Mouse (Mus musculus) hindbrain, embryonic 13.5 days (tissue): ENCODE results near the gene Vps35l. TPM values are rescaled to one million over a fixed set of nuclear protein-coding genes. Genes with fewer than 3 reads are reported as not detected.

Source experiments
- ATAC-seq: fragments of 200-750 bp; cut with Nextera tagmentation; 2 replicates; pipeline ENCODE4 v1.8.0; 2017; ENCODE audit warnings: moderate TSS enrichment; ENCODE audit not compliant: low FRiP score
- H3K27ac ChIP-seq: fragments of 300-500 bp; sonication (generic); 2 replicates; pipeline ENCODE4 v1.5.1; 2015; ENCODE audit warnings: inconsistent platforms, mild to moderate bottlenecking, moderate library complexity
- H3K27me3 ChIP-seq: fragments of 300-500 bp; sonication (generic); 2 replicates; pipeline ENCODE4 v1.6.1; 2015; ENCODE audit warnings: mild to moderate bottlenecking, inconsistent platforms
- H3K36me3 ChIP-seq: fragments of 300-500 bp; sonication (generic); 2 replicates; pipeline ENCODE4 v1.6.1; 2015; ENCODE audit warnings: mild to moderate bottlenecking, inconsistent platforms
- H3K4me1 ChIP-seq: fragments of 300-500 bp; sonication (generic); replicated peaks from 2 replicates; pipeline ENCODE4 v1.6.1; 2015; ENCODE audit warnings: inconsistent platforms
- H3K4me2 ChIP-seq: fragments of 300-500 bp; sonication (generic); 2 replicates; pipeline ENCODE4 v1.6.1; 2015; ENCODE audit warnings: inconsistent platforms, mild to moderate bottlenecking, moderate library complexity
- H3K4me3 ChIP-seq: fragments of 300-500 bp; sonication (generic); 2 replicates; pipeline ENCODE4 v1.5.1; 2015; ENCODE audit warnings: mild to moderate bottlenecking, inconsistent platforms
- H3K9ac ChIP-seq: fragments of 300-500 bp; sonication (generic); 2 replicates; pipeline ENCODE4 v1.6.1; 2015; ENCODE audit warnings: mild to moderate bottlenecking, inconsistent platforms
- H3K9me3 ChIP-seq: fragments of 300-500 bp; sonication (generic); 2 replicates; pipeline ENCODE4 v1.6.1; 2016; ENCODE audit warnings: inconsistent platforms
- WGBS: fragments of 180-500 bp; shearing (Covaris S2); methylation state at CpG from one replicate; pipeline ENCODE4 v1.1.7; 2015; 5-methylcytosine and 5-hydroxymethylcytosine counted together
- polyA plus RNA-seq: library from polyadenylated mRNA; unstranded; fragments of >200 nt; fragmentation: Nextera tagmentation; extraction: Ambion mirVana; gene quantifications from 2 replicates; pipeline ENCODE4 v1.2.1, GENCODE M21; 2015

Gene Vps35l
- polyA plus RNA-seq, 1 experiment from 2014 or later: 95.2 TPM

GRCm38 (mm10) chr7:118766119-118766833 lies 26.2 kb downstream of the Vps35l start:
- Histone ChIP-seq H3K4me1 (peaks cover 4% of the 10 kb centered on the region), H3K27ac (peak overlapping the region; percentile 30; the same call in 1 of the 2 replicates), H3K4me2 (0 out of 2 replicates have a peak overlapping the region, but pooled peaks have one; percentile 8), H3K27me3 (no peaks in the 10 kb centered on the region), H3K9ac (no peak overlapping the region), H3K36me3 (peaks cover 63% of the 10 kb centered on the region), H3K4me3 (no peak overlapping the region), H3K9me3 (no peaks in the 10 kb centered on the region)
- peak; percentile 63 for ATAC-seq
- WGBS: 51% methylated on average over 18 of the region's 18 CpGs

GRCm38 (mm10) chr7:118766834-118767224 lies 26.8 kb downstream of the Vps35l start:
- Histone ChIP-seq H3K4me1 (peaks cover 4% of the 10 kb centered on the region), H3K4me3 (no peak overlapping the region), H3K9me3 (no peaks in the 10 kb centered on the region), H3K36me3 (peaks cover 58% of the 10 kb centered on the region), H3K27me3 (no peaks in the 10 kb centered on the region), H3K4me2 (no peak overlapping the region), H3K9ac (0 out of 2 replicates have a peak overlapping the region, but pooled peaks have one; percentile 20), H3K27ac (no peak overlapping the region)
- ATAC-seq: peak; percentile 46; the same call in 1 of the 2 replicates
- WGBS: 75% methylated on average over 5 of the region's 5 CpGs

GRCm38 (mm10) chr7:118769208-118769607 lies 29.2 kb downstream of the Vps35l start:
- Histone ChIP-seq H3K4me1 (peaks cover 4% of the 10 kb centered on the region), H3K9me3 (no peaks in the 10 kb centered on the region), H3K27me3 (no peaks in the 10 kb centered on the region), H3K27ac (no peak overlapping the region), H3K4me3 (no peak overlapping the region), H3K4me2 (no peak overlapping the region), H3K9ac (no peak overlapping the region), H3K36me3 (peaks cover 55% of the 10 kb centered on the region)
- no peak for ATAC-seq
- 92% methylated on average over 8 of the region's 8 CpGs for WGBS

- Histone ChIP-seq H3K4me3 (no peak overlapping the region), H3K9ac (no peak overlapping the region), H3K27ac (no peak overlapping the region), H3K36me3 (peaks cover 55% of the 10 kb centered on the region), H3K9me3 (no peaks in the 10 kb centered on the region), H3K27me3 (no peaks in the 10 kb centered on the region), H3K4me1 (peaks cover 4% of the 10 kb centered on the region), H3K4me2 (no peak overlapping the region)
- WGBS: 69% methylated on average over 1 of the region's 1 CpGs
- no peak for ATAC-seq
These were observed 29.6 kb downstream of the Vps35l start for GRCm38 (mm10) chr7:118769655-118770054.

GRCm38 (mm10) chr7:118773027-118773426 lies 33.0 kb downstream of the Vps35l start:
- Histone ChIP-seq H3K9ac (no peak overlapping the region), H3K4me3 (no peak overlapping the region), H3K36me3 (peaks cover 77% of the 10 kb centered on the region), H3K27ac (no peak overlapping the region), H3K4me1 (peaks cover 12% of the 10 kb centered on the region), H3K27me3 (no peaks in the 10 kb centered on the region), H3K4me2 (no peak overlapping the region), H3K9me3 (no peaks in the 10 kb centered on the region)
- 92% methylated on average over 12 of the region's 12 CpGs for WGBS
- no peak for ATAC-seq

GRCm38 (mm10) chr7:118775991-118776390 lies 36.0 kb downstream of the Vps35l start:
- H3K4me3 ChIP-seq: no peak overlapping the region
- H3K9me3 ChIP-seq: no peaks in the 10 kb centered on the region
- peaks cover 20% of the 10 kb centered on the region for H3K4me1 ChIP-seq
- H3K36me3 ChIP-seq: peaks cover 84% of the 10 kb centered on the region
- H3K9ac ChIP-seq: peak overlapping the region; percentile 39; the same call in 1 of the 2 replicates
- no peak for ATAC-seq
- 85% methylated on average over 7 of the region's 7 CpGs for WGBS
- no peak overlapping the region for H3K4me2 ChIP-seq
- H3K27me3 ChIP-seq: no peaks in the 10 kb centered on the region
- H3K27ac ChIP-seq: peak overlapping the region; percentile 18

- Histone ChIP-seq H3K27me3 (no peaks in the 10 kb centered on the region), H3K9ac (peak overlapping the region; percentile 39; the same call in 1 of the 2 replicates), H3K4me2 (no peak overlapping the region), H3K4me3 (no peak overlapping the region), H3K9me3 (no peaks in the 10 kb centered on the region), H3K27ac (peak overlapping the region; percentile 18), H3K4me1 (peaks cover 20% of the 10 kb centered on the region), H3K36me3 (peaks cover 89% of the 10 kb centered on the region)
- 77% methylated on average over 9 of the region's 9 CpGs for WGBS
- no peak for ATAC-seq
These were observed 36.5 kb downstream of the Vps35l start for GRCm38 (mm10) chr7:118776491-118776890.

GRCm38 (mm10) chr7:118777598-118778394 lies 37.8 kb downstream of the Vps35l start:
- H3K27ac ChIP-seq: 0 out of 2 replicates have a peak overlapping the region, but pooled peaks have one; percentile 10
- no peak overlapping the region for H3K4me2 ChIP-seq
- peaks cover 20% of the 10 kb centered on the region for H3K4me1 ChIP-seq
- H3K36me3 ChIP-seq: peaks cover 92% of the 10 kb centered on the region
- H3K9me3 ChIP-seq: no peaks in the 10 kb centered on the region
- no peak overlapping the region for H3K9ac ChIP-seq
- no peak for ATAC-seq
- no peaks in the 10 kb centered on the region for H3K27me3 ChIP-seq
- WGBS: 80% methylated on average over 10 of the region's 10 CpGs
- H3K4me3 ChIP-seq: no peak overlapping the region

GRCm38 (mm10) chr7:118778561-118778960 lies 38.5 kb downstream of the Vps35l start:
- Histone ChIP-seq H3K36me3 (peaks cover 93% of the 10 kb centered on the region), H3K4me3 (no peak overlapping the region), H3K9me3 (no peaks in the 10 kb centered on the region), H3K9ac (no peak overlapping the region), H3K27ac (peak overlapping the region; percentile 10), H3K4me2 (no peak overlapping the region), H3K4me1 (peaks cover 20% of the 10 kb centered on the region), H3K27me3 (no peaks in the 10 kb centered on the region)
- 36% methylated on average over 6 of the region's 6 CpGs for WGBS
- no peak for ATAC-seq

GRCm38 (mm10) chr7:118783305-118784001 lies 43.4 kb downstream of the Vps35l start:
- peaks cover 7% of the 10 kb centered on the region for H3K4me1 ChIP-seq
- H3K9me3 ChIP-seq: no peaks in the 10 kb centered on the region
- H3K4me3 ChIP-seq: no peak overlapping the region
- ATAC-seq: no peak
- no peak overlapping the region for H3K27ac ChIP-seq
- peaks cover 70% of the 10 kb centered on the region for H3K36me3 ChIP-seq
- H3K27me3 ChIP-seq: no peaks in the 10 kb centered on the region
- H3K4me2 ChIP-seq: no peak overlapping the region
- no peak overlapping the region for H3K9ac ChIP-seq
- WGBS: 89% methylated on average over 11 of the region's 11 CpGs

- no peak overlapping the region for H3K4me3 ChIP-seq
- no peak overlapping the region for H3K4me2 ChIP-seq
- H3K4me1 ChIP-seq: no peaks in the 10 kb centered on the region
- H3K9ac ChIP-seq: no peak overlapping the region
- no peak overlapping the region for H3K27ac ChIP-seq
- WGBS: 87% methylated on average over 6 of the region's 6 CpGs
- ATAC-seq: no peak
- peaks cover 63% of the 10 kb centered on the region for H3K36me3 ChIP-seq
- H3K9me3 ChIP-seq: no peaks in the 10 kb centered on the region
- no peaks in the 10 kb centered on the region for H3K27me3 ChIP-seq
These were observed 46.1 kb downstream of the Vps35l start for GRCm38 (mm10) chr7:118786091-118786490.

- Histone ChIP-seq H3K36me3 (peaks cover 67% of the 10 kb centered on the region), H3K9me3 (no peaks in the 10 kb centered on the region), H3K9ac (no peak overlapping the region), H3K4me1 (no peaks in the 10 kb centered on the region), H3K4me2 (no peak overlapping the region), H3K27me3 (no peaks in the 10 kb centered on the region), H3K27ac (no peak overlapping the region), H3K4me3 (no peak overlapping the region)
- WGBS: 92% methylated on average over 5 of the region's 5 CpGs
- no peak for ATAC-seq
These were observed 47.3 kb downstream of the Vps35l start for GRCm38 (mm10) chr7:118787326-118787725.
